Mouse (Mus musculus) embryonic facial prominence, embryonic 12.5 days (tissue): ENCODE measurements around the gene Gm10192. TPM values are rescaled to one million over a fixed set of nuclear protein-coding genes. Genes with fewer than 3 reads are reported as not detected.
A peak's percentile ranks its signal among the peaks of the same experiment; 100 is the strongest.
"Not testable (repeated sequence)": the region's sequence is repeated elsewhere in the genome, so short reads cannot be mapped to it uniquely, and the experiment has no call there.

ENCODE experiments used
- ATAC-seq: fragments of 200-750 bp; cut with Nextera tagmentation; 2 replicates; pipeline ENCODE4 v1.8.0; 2017; ENCODE audit not compliant: insufficient number of reproducible peaks, insufficient read depth, low FRiP score, low TSS enrichment
- H3K27ac ChIP-seq: fragments of 300-500 bp; sonication (generic); 2 replicates; pipeline ENCODE4 v1.5.1; 2016; ENCODE audit warnings: mild to moderate bottlenecking
- H3K27me3 ChIP-seq: fragments of 300-500 bp; sonication (generic); 2 replicates; pipeline ENCODE4 v1.6.1; 2016; ENCODE audit warnings: mild to moderate bottlenecking, moderate library complexity
- H3K36me3 ChIP-seq: fragments of 300-500 bp; sonication (generic); 2 replicates; pipeline ENCODE4 v1.6.1; 2016; ENCODE audit warnings: mild to moderate bottlenecking
- H3K4me1 ChIP-seq: fragments of 300-500 bp; sonication (generic); 2 replicates; pipeline ENCODE4 v1.6.1; 2016
- H3K4me2 ChIP-seq: fragments of 300-500 bp; sonication (generic); replicated peaks from 2 replicates; pipeline ENCODE4 v1.6.1; 2016; ENCODE audit warnings: mild to moderate bottlenecking, moderate library complexity
- H3K4me3 ChIP-seq: fragments of 300-500 bp; sonication (generic); 2 replicates; pipeline ENCODE4 v1.5.1; 2016; ENCODE audit warnings: mild to moderate bottlenecking
- H3K9ac ChIP-seq: fragments of 300-500 bp; sonication (generic); 2 replicates; pipeline ENCODE4 v1.6.1; 2016; ENCODE audit warnings: mild to moderate bottlenecking, moderate library complexity
- H3K9me3 ChIP-seq: fragments of 300-500 bp; sonication (generic); 2 replicates; pipeline ENCODE4 v1.6.1; 2016; ENCODE audit warnings: mild to moderate bottlenecking, moderate library complexity
- WGBS: fragments of 180-500 bp; shearing (Covaris S2); methylation state at CpG from one replicate; pipeline ENCODE4 v1.1.7; 2016; 5-methylcytosine and 5-hydroxymethylcytosine counted together
- polyA plus RNA-seq: library from polyadenylated mRNA; unstranded; fragments of >200 nt; fragmentation: Nextera tagmentation; extraction: Ambion mirVana; gene quantifications from 2 replicates; pipeline ENCODE4 v1.2.1, GENCODE M21; 2016

Gm10192 gene
- not detected in 2 replicates for polyA plus RNA-seq

GRCm38 (mm10) chr4:97183066-97183465 lies at the start of gene Gm10192:
TSS of gene Gm10192 (minus strand) at chr4:97183166.
- not testable (repeated sequence) for H3K4me3 ChIP-seq, H3K27ac ChIP-seq, H3K9ac ChIP-seq, H3K9me3 ChIP-seq, H3K4me1 ChIP-seq, H3K36me3 ChIP-seq, ATAC-seq, H3K4me2 ChIP-seq, H3K27me3 ChIP-seq

- Histone ChIP-seq H3K27ac (no peak overlapping the region), H3K36me3 (no peaks in the 10 kb centered on the region), H3K9me3 (no peaks in the 10 kb centered on the region), H3K27me3 (no peaks in the 10 kb centered on the region), H3K4me1 (peaks cover 5% of the 10 kb centered on the region), H3K4me2 (no peak overlapping the region), H3K4me3 (no peak overlapping the region), H3K9ac (no peak overlapping the region)
- WGBS, result 35% methylated on average over 5 of the region's 5 CpGs
- ATAC-seq, result no peak
These were observed 47.6 kb upstream of the Gm10192 start for GRCm38 (mm10) chr4:97230411-97231104.

- H3K36me3 ChIP-seq, result no peaks in the 10 kb centered on the region
- no peaks in the 10 kb centered on the region for H3K4me1 ChIP-seq
- WGBS, result 94% methylated on average over 2 of the region's 2 CpGs
- H3K27ac ChIP-seq, result no peak overlapping the region
- no peak for ATAC-seq
- H3K27me3 ChIP-seq, result no peaks in the 10 kb centered on the region
- H3K4me3 ChIP-seq, result no peak overlapping the region
- H3K9ac ChIP-seq, result no peak overlapping the region
- H3K9me3 ChIP-seq, result no peaks in the 10 kb centered on the region
- H3K4me2 ChIP-seq, result no peak overlapping the region
These were observed 36.7 kb upstream of the Gm10192 start for GRCm38 (mm10) chr4:97219701-97220100.

- H3K9ac ChIP-seq, result no peak overlapping the region
- H3K4me3 ChIP-seq, result no peak overlapping the region
- no peaks in the 10 kb centered on the region for H3K36me3 ChIP-seq
- no peak overlapping the region for H3K4me2 ChIP-seq
- H3K4me1 ChIP-seq, result no peaks in the 10 kb centered on the region
- H3K9me3 ChIP-seq, result no peaks in the 10 kb centered on the region
- WGBS, result 77% methylated on average over 1 of the region's 1 CpGs
- H3K27ac ChIP-seq, result no peak overlapping the region
- no peaks in the 10 kb centered on the region for H3K27me3 ChIP-seq
- no peak for ATAC-seq
These were observed 34.9 kb upstream of the Gm10192 start for GRCm38 (mm10) chr4:97217906-97218305.

GRCm38 (mm10) chr4:97212514-97212913 lies 29.5 kb upstream of the Gm10192 start:
- H3K9me3 ChIP-seq, result no peaks in the 10 kb centered on the region
- no peak overlapping the region for H3K9ac ChIP-seq
- no peaks in the 10 kb centered on the region for H3K27me3 ChIP-seq
- no peak overlapping the region for H3K4me2 ChIP-seq
- no peak for ATAC-seq
- no peaks in the 10 kb centered on the region for H3K4me1 ChIP-seq
- H3K4me3 ChIP-seq, result no peak overlapping the region
- H3K36me3 ChIP-seq, result no peaks in the 10 kb centered on the region
- no peak overlapping the region for H3K27ac ChIP-seq

GRCm38 (mm10) chr4:97202986-97203385 lies 20.0 kb upstream of the Gm10192 start:
- H3K36me3 ChIP-seq, H3K27me3 ChIP-seq, H3K9me3 ChIP-seq, H3K4me3 ChIP-seq, ATAC-seq, H3K9ac ChIP-seq, H3K27ac ChIP-seq, H3K4me2 ChIP-seq, H3K4me1 ChIP-seq: not testable (repeated sequence)
- WGBS, result 73% methylated on average over 2 of the region's 2 CpGs

GRCm38 (mm10) chr4:97193176-97193575 lies 10.2 kb upstream of the Gm10192 start:
- Histone ChIP-seq H3K9me3 (no peaks in the 10 kb centered on the region), H3K36me3 (no peaks in the 10 kb centered on the region), H3K4me3 (no peak overlapping the region), H3K4me1 (no peaks in the 10 kb centered on the region), H3K9ac (no peak overlapping the region), H3K27me3 (no peaks in the 10 kb centered on the region), H3K4me2 (no peak overlapping the region), H3K27ac (no peak overlapping the region)
- WGBS, result 40% methylated on average over 4 of the region's 4 CpGs
- ATAC-seq, result no peak

GRCm38 (mm10) chr4:97192601-97193000 lies 9.6 kb upstream of the Gm10192 start:
- Histone ChIP-seq H3K9ac (no peak overlapping the region), H3K4me3 (no peak overlapping the region), H3K9me3 (no peaks in the 10 kb centered on the region), H3K4me2 (no peak overlapping the region), H3K27me3 (no peaks in the 10 kb centered on the region), H3K36me3 (no peaks in the 10 kb centered on the region), H3K4me1 (no peaks in the 10 kb centered on the region), H3K27ac (no peak overlapping the region)
- WGBS, result 85% methylated on average over 2 of the region's 2 CpGs
- ATAC-seq, result no peak

- H3K4me1 ChIP-seq, result no peaks in the 10 kb centered on the region
- H3K27ac ChIP-seq, result no peak overlapping the region
- H3K9me3 ChIP-seq, result no peaks in the 10 kb centered on the region
- no peak overlapping the region for H3K4me3 ChIP-seq
- H3K9ac ChIP-seq, result no peak overlapping the region
- WGBS, result 80% methylated on average over 2 of the region's 2 CpGs
- no peak overlapping the region for H3K4me2 ChIP-seq
- ATAC-seq, result no peak
- no peaks in the 10 kb centered on the region for H3K36me3 ChIP-seq
- no peaks in the 10 kb centered on the region for H3K27me3 ChIP-seq
These were observed 2.6 kb downstream of the Gm10192 start for GRCm38 (mm10) chr4:97180396-97180795.

- Histone ChIP-seq H3K9ac (no peak overlapping the region), H3K4me3 (no peak overlapping the region), H3K4me2 (peak overlapping the region; percentile 5; the same call in 1 of the 2 replicates), H3K27me3 (no peaks in the 10 kb centered on the region), H3K9me3 (no peaks in the 10 kb centered on the region), H3K4me1 (peaks cover 9% of the 10 kb centered on the region), H3K36me3 (no peaks in the 10 kb centered on the region), H3K27ac (no peak overlapping the region; the same call in 1 of the 2 replicates)
- ATAC-seq, result no peak
- 20% methylated on average over 10 of the region's 10 CpGs for WGBS
These were observed 26.1 kb downstream of the Gm10192 start for GRCm38 (mm10) chr4:97156841-97157345.

GRCm38 (mm10) chr4:97156084-97156483 lies 26.9 kb downstream of the Gm10192 start:
- Histone ChIP-seq H3K4me1 (peaks cover 9% of the 10 kb centered on the region), H3K4me3 (no peak overlapping the region), H3K36me3 (no peaks in the 10 kb centered on the region), H3K9ac (no peak overlapping the region), H3K27me3 (no peaks in the 10 kb centered on the region), H3K9me3 (no peaks in the 10 kb centered on the region), H3K4me2 (no peak overlapping the region), H3K27ac (no peak overlapping the region; the same call in 1 of the 2 replicates)
- ATAC-seq, result no peak
- WGBS, result 43% methylated on average over 3 of the region's 3 CpGs

- H3K27ac ChIP-seq, result no peak overlapping the region
- H3K4me1 ChIP-seq, result peaks cover 9% of the 10 kb centered on the region
- H3K36me3 ChIP-seq, result no peaks in the 10 kb centered on the region
- no peak overlapping the region for H3K9ac ChIP-seq
- no peaks in the 10 kb centered on the region for H3K9me3 ChIP-seq
- ATAC-seq, result no peak
- no peak overlapping the region for H3K4me3 ChIP-seq
- H3K27me3 ChIP-seq, result no peaks in the 10 kb centered on the region
- H3K4me2 ChIP-seq, result no peak overlapping the region
These were observed 29.4 kb downstream of the Gm10192 start for GRCm38 (mm10) chr4:97153554-97153953.
